Mouse (Mus musculus) adrenal gland, adult 8-10 months (tissue): ENCODE results near the gene Gm10306. TPM values are rescaled to one million over a fixed set of nuclear protein-coding genes. Genes with fewer than 3 reads are reported as not detected.

Experiments used
- total RNA-seq, 4 experiments: library from RNA; stranded (reverse); gene quantifications; 2 replicates each; pipeline ENCODE4 v1.2.4; 2022

Gene Gm10306
- total RNA-seq, 4 experiments from 2014 or later: 0.62 TPM; not detected in 3

Other genes starting within 250 kb of the Gm10306 start
- 10 to 100 TPM in 3 of 4 experiments, 1 to 10 TPM in 1; 9.5 to 11.5 (median 10.8) TPM for gene Caap1, start 250 bp downstream of the Gm10306 start, total RNA-seq
- gene Plaa, start 46.7 kb downstream of the Gm10306 start, total RNA-seq: 10 to 100 TPM; 54.4 to 59.2 (median 58.1) TPM
- gene Ift74, start 57.9 kb downstream of the Gm10306 start, total RNA-seq: 10 to 100 TPM; 17.9 to 23.3 (median 18.7) TPM
- gene Lrrc19, start 93.6 kb downstream of the Gm10306 start, total RNA-seq: not detected
- 10 to 100 TPM; 36.4 to 64.0 (median 59.5) TPM for gene Tek, start 182.7 kb downstream of the Gm10306 start, total RNA-seq